Mouse (Mus musculus): Measurements from ENCODE around the gene Hif3a. TPM values are rescaled to one million over a fixed set of nuclear protein-coding genes. Genes with fewer than 3 reads are reported as not detected.

The Hif3a gene
- polyA plus RNA-seq, 1 experiment from 2014 or later: 7.6 TPM

DNA sequence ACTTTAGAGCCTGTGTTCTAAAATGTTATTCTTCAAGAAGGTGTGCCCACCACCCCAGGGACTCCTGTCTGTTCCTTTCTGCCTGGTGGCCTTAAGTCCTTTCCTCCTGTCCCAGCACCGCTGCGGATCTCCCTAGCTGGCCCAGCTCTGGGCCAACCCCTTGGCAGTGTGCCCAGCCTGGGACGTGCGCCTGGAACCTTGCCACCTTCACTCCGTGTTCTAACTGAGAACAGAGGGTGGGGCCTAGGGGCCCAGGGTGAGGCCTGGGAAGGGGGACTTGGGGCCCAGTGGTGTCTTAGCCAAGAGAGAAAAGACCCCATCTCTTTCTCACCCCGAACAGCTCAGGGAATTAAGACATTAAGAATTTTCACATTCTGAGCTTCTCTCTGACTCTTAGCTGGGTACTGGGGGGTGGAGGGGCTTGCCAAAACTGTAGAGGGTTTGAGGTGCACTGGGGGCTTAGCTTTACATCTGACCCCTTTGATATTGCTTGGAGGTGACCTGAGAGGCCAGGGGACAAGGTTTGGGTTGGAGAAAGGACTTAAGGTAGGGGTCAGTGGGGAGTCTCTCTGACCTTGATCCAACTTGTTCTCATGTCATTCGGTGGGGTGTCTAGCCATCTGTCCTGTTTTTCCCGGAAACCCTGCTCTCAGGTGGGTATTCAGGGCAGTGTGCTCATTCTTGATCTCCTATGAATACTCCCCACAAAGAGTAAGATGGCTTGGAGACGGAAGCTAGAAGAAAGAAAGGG, 2.0 kb downstream of the Hif3a start:
- no peak overlapping the region for H3K4me2 ChIP-seq (ENCODE audit: low read depth)
- H3K36me3 ChIP-seq (ENCODE audit: control insufficient read depth, insufficient read depth, low read length): no peaks in the 10 kb centered on the region
- peak; percentile 42 for DNase-seq (ENCODE audit: low spot score)
- ATAC-seq (ENCODE audit: insufficient read depth, low FRiP score, low TSS enrichment): no peak
- no peak overlapping the region for H3K27ac ChIP-seq (ENCODE audit: low read depth, low read length)
- WGBS: 74% methylated on average over 9 of the region's 9 CpGs
- no peak overlapping the region for H3K4me3 ChIP-seq (ENCODE audit: low read depth, low read length)
- peaks cover 10% of the 10 kb centered on the region for H3K4me1 ChIP-seq (ENCODE audit: control insufficient read depth, insufficient read depth, low read length)
- H3K9me3 ChIP-seq (ENCODE audit: control insufficient read depth, low read length): no peaks in the 10 kb centered on the region
- H3K9ac ChIP-seq (ENCODE audit: low read length): no peak overlapping the region
- H3K27me3 ChIP-seq (ENCODE audit: control insufficient read depth, insufficient read depth, low read length): no peaks in the 10 kb centered on the region

DNA sequence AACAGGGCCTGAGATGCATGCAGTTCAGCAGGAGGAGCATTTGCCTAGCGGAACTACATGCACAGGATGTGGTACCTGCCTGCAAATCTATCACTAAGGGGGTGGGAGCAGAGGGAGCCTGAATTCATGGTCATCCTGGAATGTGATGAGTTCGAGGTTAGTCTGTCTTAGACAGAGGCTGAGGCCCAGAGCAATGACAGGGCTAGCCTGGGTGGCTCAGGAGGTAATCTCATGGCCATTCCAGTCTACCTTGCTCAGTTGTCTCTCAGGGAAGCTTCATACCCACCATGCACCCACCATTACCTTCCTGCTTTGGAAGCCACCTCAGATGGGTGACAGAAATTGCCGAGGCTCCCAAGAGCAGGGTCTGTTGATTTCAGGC, 2.8 kb downstream of the Hif3a start:
- Histone ChIP-seq H3K4me2 (ENCODE audit: low read depth) (no peak overlapping the region), H3K9me3 (ENCODE audit: control insufficient read depth, low read length) (no peaks in the 10 kb centered on the region), H3K4me1 (ENCODE audit: control insufficient read depth, insufficient read depth, low read length) (peaks cover 10% of the 10 kb centered on the region), H3K27ac (ENCODE audit: low read depth, low read length) (no peak overlapping the region), H3K27me3 (ENCODE audit: control insufficient read depth, insufficient read depth, low read length) (no peaks in the 10 kb centered on the region), H3K4me3 (ENCODE audit: low read depth, low read length) (no peak overlapping the region), H3K9ac (ENCODE audit: low read length) (no peak overlapping the region), H3K36me3 (ENCODE audit: control insufficient read depth, insufficient read depth, low read length) (no peaks in the 10 kb centered on the region)
- DNase-seq (ENCODE audit: low spot score) (no peak), ATAC-seq (ENCODE audit: insufficient read depth, low FRiP score, low TSS enrichment) (no peak)
- WGBS: 96% methylated on average over 3 of the region's 3 CpGs

DNA sequence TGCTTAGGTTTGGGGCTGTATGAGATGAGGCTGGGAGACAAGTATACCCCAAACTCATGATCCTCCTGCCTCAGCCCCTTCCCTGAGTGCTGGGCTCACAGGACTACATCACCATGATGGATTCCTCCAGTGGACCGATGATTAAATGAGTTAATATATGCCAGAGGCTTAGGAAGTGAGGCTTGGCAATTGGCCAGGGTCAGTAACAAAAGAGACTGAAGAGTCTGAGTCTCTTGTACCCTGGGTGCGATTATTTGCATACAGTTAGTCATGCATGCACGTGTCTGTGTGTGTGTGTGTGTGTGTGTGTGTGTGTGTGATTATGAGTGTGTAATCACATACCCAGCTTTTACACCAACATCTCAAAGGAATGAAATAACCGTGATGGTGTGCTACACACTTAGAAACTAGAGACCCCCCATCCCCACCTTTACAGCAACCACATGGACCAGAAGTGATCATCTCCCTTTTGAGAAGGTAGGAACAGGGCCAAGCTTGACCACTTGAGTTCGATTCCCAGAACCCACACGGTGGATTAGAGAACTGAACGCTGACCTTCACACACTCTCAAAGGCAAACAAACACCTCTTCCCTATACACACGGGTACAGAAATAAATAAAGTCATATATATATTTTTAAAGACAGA, 3.3 kb downstream of the Hif3a start:
- Histone ChIP-seq H3K9ac (ENCODE audit: low read length) (no peak overlapping the region), H3K4me1 (ENCODE audit: control insufficient read depth, insufficient read depth, low read length) (peaks cover 10% of the 10 kb centered on the region), H3K4me2 (ENCODE audit: low read depth) (peak overlapping the region; percentile 19; the same call in 1 of the 2 replicates), H3K4me3 (ENCODE audit: low read depth, low read length) (no peak overlapping the region), H3K27me3 (ENCODE audit: control insufficient read depth, insufficient read depth, low read length) (no peaks in the 10 kb centered on the region), H3K9me3 (ENCODE audit: control insufficient read depth, low read length) (no peaks in the 10 kb centered on the region), H3K36me3 (ENCODE audit: control insufficient read depth, insufficient read depth, low read length) (no peaks in the 10 kb centered on the region), H3K27ac (ENCODE audit: low read depth, low read length) (peak overlapping the region; percentile 40)
- ATAC-seq (ENCODE audit: insufficient read depth, low FRiP score, low TSS enrichment) (no peak), DNase-seq (ENCODE audit: low spot score) (no peak)
- 68% methylated on average over 8 of the region's 8 CpGs for WGBS

DNA sequence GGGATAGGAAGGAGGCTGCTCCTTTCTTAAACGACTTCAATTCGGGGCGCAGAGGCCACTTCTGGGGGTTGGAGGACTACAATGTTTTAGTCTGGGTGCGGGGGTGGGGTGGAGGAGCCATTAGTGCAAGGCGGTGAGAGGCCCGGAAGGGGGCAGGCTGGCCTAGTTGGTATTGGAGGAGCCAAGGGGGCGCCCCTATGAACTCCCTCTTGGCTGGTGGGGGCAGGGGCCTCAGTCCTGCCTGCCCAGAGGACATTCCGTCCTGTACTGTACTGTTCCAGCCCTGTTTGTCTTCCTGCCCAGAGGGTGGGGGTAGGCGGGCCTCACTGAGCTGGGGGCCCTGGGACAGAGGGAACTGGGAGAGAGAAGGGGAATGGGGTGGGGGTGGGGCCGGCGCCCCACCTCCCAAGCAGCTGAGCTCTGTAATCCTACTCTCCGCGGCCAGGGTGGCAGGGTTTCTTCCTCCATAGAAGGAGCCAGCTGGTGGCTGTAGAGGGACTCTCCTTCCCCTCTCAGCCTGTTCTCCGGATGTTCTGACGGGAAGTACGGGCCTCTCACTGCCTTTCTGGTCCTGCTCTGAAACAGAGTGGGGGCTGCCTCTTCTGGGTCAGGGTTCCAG, 4.0 kb downstream of the Hif3a start:
- H3K4me2 ChIP-seq (ENCODE audit: low read depth): peak overlapping the region; percentile 19; the same call in 1 of the 2 replicates
- no peaks in the 10 kb centered on the region for H3K36me3 ChIP-seq (ENCODE audit: control insufficient read depth, insufficient read depth, low read length)
- 0 out of 2 replicates have a peak, but pooled peaks cover 2% of the 10 kb centered on the region for H3K9me3 ChIP-seq (ENCODE audit: control insufficient read depth, low read length)
- no peak overlapping the region for H3K4me3 ChIP-seq (ENCODE audit: low read depth, low read length)
- peak overlapping the region; percentile 40 for H3K27ac ChIP-seq (ENCODE audit: low read depth, low read length)
- H3K27me3 ChIP-seq (ENCODE audit: control insufficient read depth, insufficient read depth, low read length): no peaks in the 10 kb centered on the region
- peaks cover 10% of the 10 kb centered on the region for H3K4me1 ChIP-seq (ENCODE audit: control insufficient read depth, insufficient read depth, low read length)
- peak; percentile 26; the same call in 1 of the 2 replicates for ATAC-seq (ENCODE audit: insufficient read depth, low FRiP score, low TSS enrichment)
- WGBS: 6% methylated on average over 16 of the region's 16 CpGs
- DNase-seq (ENCODE audit: low spot score): peak; percentile 63
- no peak overlapping the region for H3K9ac ChIP-seq (ENCODE audit: low read length)

DNA sequence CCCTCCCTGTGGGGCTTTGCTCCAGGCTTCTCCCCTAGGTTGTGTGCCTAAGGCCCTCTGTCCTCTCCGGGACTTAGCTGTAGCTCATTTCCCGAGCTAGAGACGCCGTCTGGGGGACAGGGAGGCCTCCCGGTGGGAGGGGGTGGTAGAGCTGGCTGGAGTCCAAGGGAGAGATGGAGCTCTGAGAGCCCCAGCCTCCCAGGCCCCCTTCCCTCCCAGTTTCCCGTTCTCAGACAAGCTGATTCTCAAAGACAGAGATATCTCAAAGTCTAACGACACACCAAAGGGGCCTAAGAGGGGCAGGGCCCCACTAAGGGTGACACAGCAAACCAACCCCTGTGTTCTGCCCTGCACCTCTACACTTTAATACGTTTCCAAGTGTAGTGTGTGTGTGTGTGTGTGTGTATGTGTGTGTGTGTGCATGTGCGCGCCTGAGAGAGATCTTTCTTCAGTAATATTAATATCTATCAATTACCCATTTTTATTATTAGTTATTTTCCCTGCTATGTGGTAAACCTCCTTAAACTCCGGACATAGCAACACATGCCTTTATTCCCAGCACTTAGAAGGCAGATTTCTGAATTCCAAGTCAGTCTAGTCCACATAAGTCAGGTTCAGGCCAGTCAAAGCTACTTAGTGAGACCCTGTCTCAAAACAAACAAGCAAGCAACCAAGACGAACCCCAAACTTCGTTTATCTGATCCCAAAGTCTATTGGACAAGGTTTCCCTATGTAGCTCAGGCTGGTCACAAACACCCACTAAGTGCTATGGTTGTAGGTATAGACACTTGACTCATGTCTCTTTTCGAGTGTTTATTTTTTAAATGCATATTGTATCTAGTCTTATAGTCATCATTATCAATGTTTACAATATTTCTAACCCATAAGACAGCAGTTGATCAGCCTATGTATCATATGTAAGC, 5.4 kb downstream of the Hif3a start:
- peaks cover 10% of the 10 kb centered on the region for H3K4me1 ChIP-seq (ENCODE audit: control insufficient read depth, insufficient read depth, low read length)
- 0 out of 2 replicates have a peak overlapping the region, but pooled peaks have one; percentile 8 for H3K27ac ChIP-seq (ENCODE audit: low read depth, low read length)
- DNase-seq (ENCODE audit: low spot score) (peak; percentile 45), ATAC-seq (ENCODE audit: insufficient read depth, low FRiP score, low TSS enrichment) (no peak)
- 0 out of 2 replicates have a peak, but pooled peaks cover 2% of the 10 kb centered on the region for H3K9me3 ChIP-seq (ENCODE audit: control insufficient read depth, low read length)
- peak overlapping the region; percentile 35; the same call in 1 of the 2 replicates for H3K9ac ChIP-seq (ENCODE audit: low read length)
- no peaks in the 10 kb centered on the region for H3K27me3 ChIP-seq (ENCODE audit: control insufficient read depth, insufficient read depth, low read length)
- WGBS: 36% methylated on average over 14 of the region's 14 CpGs
- peak overlapping the region; percentile 68 for H3K4me2 ChIP-seq (ENCODE audit: low read depth)
- H3K36me3 ChIP-seq (ENCODE audit: control insufficient read depth, insufficient read depth, low read length): no peaks in the 10 kb centered on the region
- H3K4me3 ChIP-seq (ENCODE audit: low read depth, low read length): peak overlapping the region; percentile 33

DNA sequence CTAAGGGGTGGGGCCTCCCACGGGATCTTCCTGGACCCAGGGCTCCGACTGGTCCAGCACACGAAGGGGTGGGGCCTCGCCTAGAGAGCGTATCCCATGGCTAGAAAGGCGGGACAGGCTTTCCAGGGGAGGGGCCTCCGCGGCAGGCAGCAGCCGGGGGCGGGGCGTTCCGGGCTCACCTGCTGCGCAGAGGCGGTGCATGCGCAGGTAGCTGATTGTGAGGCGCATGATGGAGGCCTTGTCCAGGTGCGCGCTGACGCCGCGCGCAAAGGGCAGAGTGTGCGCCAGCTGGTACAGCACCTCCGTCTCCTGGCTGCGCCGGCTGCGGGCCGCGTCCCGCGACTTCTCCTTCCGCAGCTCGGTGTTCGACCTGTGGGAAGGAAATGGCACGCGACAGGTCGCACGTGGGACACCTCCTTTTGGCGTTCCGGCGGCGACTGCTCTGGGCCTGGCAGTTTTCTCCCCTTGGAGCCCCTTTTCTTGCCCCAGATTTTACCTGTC, 6.1 kb downstream of the Hif3a start:
- no peaks in the 10 kb centered on the region for H3K36me3 ChIP-seq (ENCODE audit: control insufficient read depth, insufficient read depth, low read length)
- 0 out of 2 replicates have a peak overlapping the region, but pooled peaks have one; percentile 8 for H3K27ac ChIP-seq (ENCODE audit: low read depth, low read length)
- H3K9me3 ChIP-seq (ENCODE audit: control insufficient read depth, low read length): 0 out of 2 replicates have a peak, but pooled peaks cover 2% of the 10 kb centered on the region
- no peaks in the 10 kb centered on the region for H3K27me3 ChIP-seq (ENCODE audit: control insufficient read depth, insufficient read depth, low read length)
- ATAC-seq (ENCODE audit: insufficient read depth, low FRiP score, low TSS enrichment): peak; percentile 52; the same call in 1 of the 2 replicates
- peak; percentile 66 for DNase-seq (ENCODE audit: low spot score)
- WGBS: under 1% methylated on average over 37 of the region's 42 CpGs
- H3K4me3 ChIP-seq (ENCODE audit: low read depth, low read length): peak overlapping the region; percentile 33
- H3K4me2 ChIP-seq (ENCODE audit: low read depth): peak overlapping the region; percentile 68
- peak overlapping the region; percentile 35 for H3K9ac ChIP-seq (ENCODE audit: low read length)
- peaks cover 10% of the 10 kb centered on the region for H3K4me1 ChIP-seq (ENCODE audit: control insufficient read depth, insufficient read depth, low read length)

DNA sequence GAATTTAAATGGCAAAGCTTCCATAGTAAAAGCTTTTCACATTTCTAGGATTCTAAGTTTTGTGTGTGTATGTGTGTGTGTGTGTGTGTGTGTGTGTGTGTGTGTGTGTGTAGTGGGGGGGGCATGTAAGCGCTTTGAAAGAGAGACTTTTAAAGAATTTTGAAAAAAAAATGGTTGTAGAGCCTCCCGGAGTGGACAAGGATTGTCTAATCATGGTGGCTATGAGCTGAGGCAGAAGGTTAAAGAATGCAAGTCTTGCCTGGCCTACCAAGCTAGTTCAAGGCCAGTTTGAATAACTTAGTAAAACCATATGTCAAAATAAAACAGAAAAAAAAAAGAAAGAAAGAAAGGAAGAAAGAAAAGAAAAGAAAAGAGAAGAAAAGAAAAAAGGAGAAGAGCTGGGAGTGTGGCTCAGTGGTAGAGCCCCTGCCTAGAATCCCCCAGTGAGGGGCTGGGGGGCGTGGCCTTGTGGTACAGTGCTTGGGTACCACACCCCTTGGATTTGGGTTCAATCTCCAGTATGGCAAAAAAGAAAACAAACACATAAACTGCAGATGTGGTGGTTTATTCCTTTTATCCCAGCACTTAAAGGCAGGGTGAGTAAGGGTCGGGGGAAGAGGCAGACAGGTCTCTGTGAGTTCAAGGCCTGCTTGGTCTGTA, 6.8 kb downstream of the Hif3a start:
- H3K4me3 ChIP-seq (ENCODE audit: low read depth, low read length): no peak overlapping the region
- H3K27ac ChIP-seq (ENCODE audit: low read depth, low read length): no peak overlapping the region
- DNase-seq (ENCODE audit: low spot score) (no peak), ATAC-seq (ENCODE audit: insufficient read depth, low FRiP score, low TSS enrichment) (no peak)
- no peaks in the 10 kb centered on the region for H3K36me3 ChIP-seq (ENCODE audit: control insufficient read depth, insufficient read depth, low read length)
- H3K4me2 ChIP-seq (ENCODE audit: low read depth): peak overlapping the region; percentile 68; the same call in 1 of the 2 replicates
- H3K4me1 ChIP-seq (ENCODE audit: control insufficient read depth, insufficient read depth, low read length): peaks cover 10% of the 10 kb centered on the region
- WGBS: 90% methylated on average over 4 of the region's 4 CpGs
- H3K27me3 ChIP-seq (ENCODE audit: control insufficient read depth, insufficient read depth, low read length): no peaks in the 10 kb centered on the region
- 0 out of 2 replicates have a peak, but pooled peaks cover 2% of the 10 kb centered on the region for H3K9me3 ChIP-seq (ENCODE audit: control insufficient read depth, low read length)
- no peak overlapping the region for H3K9ac ChIP-seq (ENCODE audit: low read length)
